Mouse (Mus musculus) midbrain, embryonic 16.5 days (tissue): Measurements from ENCODE around the gene Grk3. TPM values are rescaled to one million over a fixed set of nuclear protein-coding genes. Genes with fewer than 3 reads are reported as not detected.

Experiments
- ATAC-seq: fragments of 200-750 bp; cut with Nextera tagmentation; 2 replicates; pipeline ENCODE4 v1.8.0; 2017; ENCODE audit warnings: moderate TSS enrichment
- H3K27ac ChIP-seq: fragments of 300-500 bp; sonication (generic); 2 replicates; pipeline ENCODE4 v1.5.1; 2014; ENCODE audit warnings: mild to moderate bottlenecking, low read length, mixed read lengths
- H3K27me3 ChIP-seq: fragments of 300-500 bp; sonication (generic); 2 replicates; pipeline ENCODE4 v1.6.1; 2014; ENCODE audit warnings: low read depth, low read length, mixed read lengths; ENCODE audit not compliant: control insufficient read depth, insufficient read depth
- H3K36me3 ChIP-seq: fragments of 300-500 bp; sonication (generic); 2 replicates; pipeline ENCODE4 v1.6.1; 2014; ENCODE audit warnings: mild to moderate bottlenecking, low read length, moderate library complexity, mixed read lengths; ENCODE audit not compliant: control insufficient read depth, insufficient read depth
- H3K4me1 ChIP-seq: fragments of 300-500 bp; sonication (generic); 2 replicates; pipeline ENCODE4 v1.6.1; 2014; ENCODE audit warnings: mild to moderate bottlenecking, low read length, mixed read lengths; ENCODE audit not compliant: control insufficient read depth, insufficient read depth
- H3K4me2 ChIP-seq: fragments of 300-500 bp; sonication (generic); 2 replicates; pipeline ENCODE4 v1.6.1; 2014; ENCODE audit warnings: mild to moderate bottlenecking, low read length, mixed read lengths
- H3K4me3 ChIP-seq: fragments of 300-500 bp; sonication (generic); 2 replicates; pipeline ENCODE4 v1.5.1; 2014; ENCODE audit warnings: low read depth, mild to moderate bottlenecking, low read length, moderate library complexity, mixed read lengths
- H3K9ac ChIP-seq: fragments of 300-500 bp; sonication (generic); 2 replicates; pipeline ENCODE4 v1.6.1; 2014; ENCODE audit warnings: low read depth, low read length, mixed read lengths
- H3K9me3 ChIP-seq: fragments of 300-500 bp; sonication (generic); replicated peaks from 2 replicates; pipeline ENCODE4 v1.6.1; 2014; ENCODE audit warnings: mild to moderate bottlenecking, low read length, mixed read lengths; ENCODE audit not compliant: control insufficient read depth, poor library complexity, severe bottlenecking
- WGBS: fragments of 180-500 bp; shearing (Covaris S2); extraction: QIAGEN DNeasy Blood & Tissue Kit; methylation state at CpG from one replicate; pipeline ENCODE4 v1.1.7; 2014; 5-methylcytosine and 5-hydroxymethylcytosine counted together
- polyA plus RNA-seq: library from polyadenylated mRNA; unstranded; fragments of >200 nt; fragmentation: Nextera tagmentation; extraction: Ambion mirVana; gene quantifications from 2 replicates; pipeline ENCODE4 v1.2.1, GENCODE M21; 2015

The Grk3 gene
- polyA plus RNA-seq, 1 experiment from 2014 or later, result 31.5 TPM

GRCm38 (mm10) chr5:112936632-112937031, 79.0 kb downstream of the Grk3 start:
- H3K9ac ChIP-seq, result no peak overlapping the region
- 81% methylated on average over 10 of the region's 10 CpGs for WGBS
- ATAC-seq, result no peak

DNA sequence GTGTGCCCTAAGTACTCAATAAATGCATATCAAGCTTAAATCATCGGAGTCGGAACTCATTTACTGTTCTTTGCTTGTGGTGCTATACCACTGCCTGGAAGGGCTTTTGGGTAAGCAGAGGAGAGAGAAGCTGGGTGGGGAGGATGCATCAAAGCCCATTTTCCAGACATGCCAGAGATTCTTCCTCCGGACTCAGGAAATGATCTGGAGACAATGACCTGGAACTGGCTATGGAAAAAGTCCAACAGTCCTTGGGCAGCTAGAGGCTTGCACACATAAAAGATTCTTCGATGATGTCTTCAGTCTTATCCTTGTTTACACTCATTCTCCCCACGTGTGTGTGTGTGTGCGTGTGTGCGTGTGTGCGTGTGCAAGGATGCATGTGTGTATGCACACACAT, 80.2 kb downstream of the Grk3 start:
- H3K9ac ChIP-seq, result no peak overlapping the region
- H3K4me2 ChIP-seq, result no peak overlapping the region
- 0 out of 2 replicates have a peak, but pooled peaks cover 2% of the 10 kb centered on the region for H3K36me3 ChIP-seq
- H3K4me1 ChIP-seq, result no peaks in the 10 kb centered on the region
- WGBS, result 94% methylated on average over 8 of the region's 8 CpGs
- H3K9me3 ChIP-seq, result no peaks in the 10 kb centered on the region
- ATAC-seq, result no peak
- no peak overlapping the region for H3K4me3 ChIP-seq
- H3K27ac ChIP-seq, result no peak overlapping the region
- H3K27me3 ChIP-seq, result no peaks in the 10 kb centered on the region

More at GRCm38 (mm10) chr5:112936632-112937031, 79.0 kb downstream of the Grk3 start:
- no peaks in the 10 kb centered on the region for H3K27me3 ChIP-seq
- peaks cover 7% of the 10 kb centered on the region for H3K36me3 ChIP-seq
- no peaks in the 10 kb centered on the region for H3K4me1 ChIP-seq
- H3K9me3 ChIP-seq, result no peaks in the 10 kb centered on the region
- H3K27ac ChIP-seq, result no peak overlapping the region
- H3K4me2 ChIP-seq, result no peak overlapping the region
- H3K4me3 ChIP-seq, result no peak overlapping the region

DNA sequence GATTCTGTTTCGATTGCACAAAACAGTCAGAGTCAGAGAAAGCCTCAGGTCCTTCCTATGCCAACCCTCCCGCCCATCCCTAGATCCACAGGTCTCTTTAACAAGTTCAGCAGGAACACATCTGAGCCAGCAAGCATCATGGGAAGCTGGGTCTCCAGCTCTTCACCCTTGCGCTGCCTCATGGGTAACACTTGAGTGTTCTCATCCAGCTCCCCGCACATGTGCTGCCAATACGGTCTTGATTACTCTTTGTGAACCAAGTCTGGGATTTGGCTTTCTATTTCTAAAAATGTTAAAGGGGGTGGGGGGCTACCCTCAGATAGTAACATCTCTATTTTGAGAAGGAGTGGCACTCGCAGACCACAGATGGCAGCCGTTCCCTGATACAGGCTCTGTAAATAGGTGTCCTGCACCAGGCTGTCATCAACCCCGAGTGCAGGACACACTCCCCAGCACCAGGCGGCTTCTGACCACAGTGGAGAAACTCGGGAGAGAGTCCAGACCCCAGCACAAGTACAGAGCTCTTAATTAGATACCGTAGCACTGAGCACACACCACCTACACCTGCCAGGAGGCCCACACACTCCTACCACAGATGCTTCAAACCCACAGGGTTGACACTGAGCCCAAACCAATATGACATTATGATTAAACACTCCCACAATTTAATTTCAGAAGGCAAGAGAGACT, 82.6 kb downstream of the Grk3 start:
- 0 out of 2 replicates have a peak, but pooled peaks cover under 1% of the 10 kb centered on the region for H3K4me1 ChIP-seq
- ATAC-seq, result no peak
- no peak overlapping the region for H3K4me3 ChIP-seq
- WGBS, result 85% methylated on average over 11 of the region's 11 CpGs
- H3K9me3 ChIP-seq, result no peaks in the 10 kb centered on the region
- no peak overlapping the region for H3K9ac ChIP-seq
- 0 out of 2 replicates have a peak, but pooled peaks cover 2% of the 10 kb centered on the region for H3K36me3 ChIP-seq
- H3K27ac ChIP-seq, result no peak overlapping the region
- H3K27me3 ChIP-seq, result no peaks in the 10 kb centered on the region
- H3K4me2 ChIP-seq, result no peak overlapping the region

GRCm38 (mm10) chr5:112931901-112932300, 83.7 kb downstream of the Grk3 start:
- 0 out of 2 replicates have a peak, but pooled peaks cover 2% of the 10 kb centered on the region for H3K36me3 ChIP-seq
- H3K27me3 ChIP-seq, result no peaks in the 10 kb centered on the region
- peaks cover 6% of the 10 kb centered on the region for H3K4me1 ChIP-seq
- no peaks in the 10 kb centered on the region for H3K9me3 ChIP-seq
- no peak for ATAC-seq
- no peak overlapping the region for H3K4me2 ChIP-seq
- 80% methylated on average over 5 of the region's 5 CpGs for WGBS
- peak overlapping the region; percentile 53; the same call in 1 of the 2 replicates for H3K27ac ChIP-seq
- H3K9ac ChIP-seq, result no peak overlapping the region
- H3K4me3 ChIP-seq, result no peak overlapping the region

DNA sequence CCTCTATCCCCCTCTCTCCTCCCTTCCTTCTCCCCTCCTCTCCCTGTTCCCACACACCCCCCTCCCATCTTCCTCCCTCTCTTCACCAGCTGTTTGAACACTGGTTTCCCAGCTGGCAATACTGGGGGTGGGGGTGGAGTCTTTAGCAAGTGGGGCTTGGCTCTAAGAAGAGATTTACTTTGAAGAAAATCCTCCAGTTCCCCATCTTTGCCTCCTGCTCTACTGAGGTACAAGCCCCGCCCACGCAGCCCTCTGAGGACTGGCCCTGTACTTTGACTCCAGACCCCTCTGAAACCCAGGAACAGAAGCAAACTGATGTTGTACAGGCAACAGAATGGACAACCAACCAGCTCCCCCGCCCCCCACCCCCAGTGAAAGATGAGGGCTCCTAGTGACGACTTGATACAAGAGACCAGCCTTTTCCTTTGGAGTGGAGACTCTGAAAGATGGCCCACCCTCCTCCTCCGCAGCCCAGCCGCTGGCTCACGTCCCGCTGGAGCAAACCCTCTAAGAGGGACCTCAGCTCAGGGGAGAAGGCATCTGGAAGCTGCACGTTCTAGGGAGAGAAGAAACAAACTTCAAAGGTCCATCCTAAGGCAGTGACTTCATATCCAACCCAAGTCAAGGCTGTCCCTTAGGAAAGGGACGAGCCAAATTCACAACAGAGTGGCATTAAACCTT, 87.2 kb downstream of the Grk3 start:
- Histone ChIP-seq H3K4me1 (peaks cover 6% of the 10 kb centered on the region), H3K36me3 (peaks cover 5% of the 10 kb centered on the region; the same call in 1 of the 2 replicates), H3K4me2 (no peak overlapping the region), H3K9me3 (no peaks in the 10 kb centered on the region), H3K4me3 (no peak overlapping the region), H3K27ac (no peak overlapping the region), H3K9ac (no peak overlapping the region), H3K27me3 (no peaks in the 10 kb centered on the region)
- ATAC-seq, result no peak
- 35% methylated on average over 10 of the region's 10 CpGs for WGBS

- no peak overlapping the region for H3K4me2 ChIP-seq
- peaks cover 5% of the 10 kb centered on the region; the same call in 1 of the 2 replicates for H3K36me3 ChIP-seq
- H3K27ac ChIP-seq, result no peak overlapping the region
- H3K4me1 ChIP-seq, result peaks cover 6% of the 10 kb centered on the region
- H3K4me3 ChIP-seq, result no peak overlapping the region
- H3K27me3 ChIP-seq, result no peaks in the 10 kb centered on the region
- WGBS, result 98% methylated on average over 5 of the region's 5 CpGs
- H3K9ac ChIP-seq, result no peak overlapping the region
- no peaks in the 10 kb centered on the region for H3K9me3 ChIP-seq
- no peak for ATAC-seq
These were observed 90.2 kb downstream of the Grk3 start for GRCm38 (mm10) chr5:112925422-112925821.

GRCm38 (mm10) chr5:112924806-112925205, 90.8 kb downstream of the Grk3 start:
- H3K9ac ChIP-seq, result no peak overlapping the region
- ATAC-seq, result no peak
- H3K4me3 ChIP-seq, result no peak overlapping the region
- H3K27me3 ChIP-seq, result no peaks in the 10 kb centered on the region
- no peaks in the 10 kb centered on the region for H3K9me3 ChIP-seq
- H3K36me3 ChIP-seq, result peaks cover 5% of the 10 kb centered on the region; the same call in 1 of the 2 replicates
- peaks cover 6% of the 10 kb centered on the region for H3K4me1 ChIP-seq
- H3K4me2 ChIP-seq, result no peak overlapping the region
- WGBS, result 92% methylated on average over 8 of the region's 8 CpGs
- H3K27ac ChIP-seq, result no peak overlapping the region

GRCm38 (mm10) chr5:112923841-112924240, 91.8 kb downstream of the Grk3 start:
- Histone ChIP-seq H3K9me3 (no peaks in the 10 kb centered on the region), H3K36me3 (peaks cover 5% of the 10 kb centered on the region; the same call in 1 of the 2 replicates), H3K4me1 (peaks cover 6% of the 10 kb centered on the region), H3K4me2 (no peak overlapping the region), H3K27me3 (no peaks in the 10 kb centered on the region), H3K9ac (no peak overlapping the region), H3K27ac (no peak overlapping the region), H3K4me3 (no peak overlapping the region)
- WGBS, result 98% methylated on average over 14 of the region's 14 CpGs
- no peak for ATAC-seq

GRCm38 (mm10) chr5:112921914-112922313, 93.7 kb downstream of the Grk3 start:
- peaks cover 5% of the 10 kb centered on the region; the same call in 1 of the 2 replicates for H3K36me3 ChIP-seq
- no peak for ATAC-seq
- H3K27ac ChIP-seq, result no peak overlapping the region
- no peak overlapping the region for H3K4me3 ChIP-seq
- H3K4me2 ChIP-seq, result no peak overlapping the region
- no peaks in the 10 kb centered on the region for H3K4me1 ChIP-seq
- no peaks in the 10 kb centered on the region for H3K27me3 ChIP-seq
- H3K9ac ChIP-seq, result no peak overlapping the region
- H3K9me3 ChIP-seq, result no peaks in the 10 kb centered on the region
